Mouse (Mus musculus) neural tube, embryonic 10.5 days (tissue): Measurements from ENCODE around the gene Sf3a1.
"Not testable (repeated sequence)": the region's sequence is repeated elsewhere in the genome, so short reads cannot be mapped to it uniquely, and the experiment has no call there.

ENCODE experiments used
- DNase-seq: peaks from one replicate; pipeline ENCODE4 v3.0.0-alpha.2; 2017; ENCODE audit warnings: low spot score; ENCODE audit errors: extremely low spot score

The Sf3a1 gene

DNA sequence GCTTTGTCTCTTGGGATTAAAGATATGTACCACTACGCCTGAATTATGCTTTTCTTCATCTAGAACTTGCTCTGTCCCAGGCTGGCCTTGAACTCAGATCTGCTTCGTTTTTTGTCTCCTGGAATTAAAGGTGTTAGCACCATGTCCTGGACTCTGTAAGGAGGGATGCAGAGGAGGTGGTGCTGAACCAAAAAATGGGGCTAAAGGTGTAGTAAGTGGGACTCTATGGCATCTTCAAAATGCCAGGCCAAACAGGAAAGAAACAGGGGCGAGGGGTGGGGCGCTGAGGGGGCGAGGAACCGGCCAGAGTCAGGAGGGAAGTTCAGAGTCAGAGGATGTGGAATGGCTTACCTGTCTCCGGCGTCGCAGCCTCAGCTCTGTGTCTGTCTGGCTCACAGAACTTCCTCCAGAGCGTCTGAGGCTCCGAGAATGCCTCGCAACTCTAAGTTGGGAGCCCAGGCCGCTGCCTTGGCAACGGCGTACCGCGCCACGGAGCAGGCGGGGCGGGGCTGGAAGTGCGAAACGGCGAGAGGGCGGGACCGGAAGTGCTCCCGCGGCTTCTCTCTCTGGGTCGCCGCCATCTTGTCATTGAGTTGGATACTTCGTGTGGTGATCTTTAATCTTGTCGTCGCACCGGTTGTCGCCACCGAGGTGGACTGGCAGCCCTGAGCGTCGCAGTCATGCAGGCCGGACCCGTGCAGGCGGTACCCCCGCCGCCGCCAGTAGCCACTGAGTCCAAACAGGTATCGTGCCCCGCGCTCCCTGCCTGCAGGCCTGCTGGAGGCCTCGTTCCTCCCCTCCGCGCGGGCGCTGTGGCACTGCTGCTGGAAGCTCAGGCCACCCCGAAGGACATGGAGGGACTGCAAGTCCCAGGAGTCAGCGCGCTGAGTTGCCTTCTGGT is at the start of gene Sf3a1, which contains the start of gene Ccdc157:
Sf3a1 (plus strand) TSS at position 543 of the 901 bp plus-strand sequence.
Ccdc157 (minus strand) TSS at position 486 of the 901 bp plus-strand sequence.
- peak; percentile 94 for DNase-seq

DNA sequence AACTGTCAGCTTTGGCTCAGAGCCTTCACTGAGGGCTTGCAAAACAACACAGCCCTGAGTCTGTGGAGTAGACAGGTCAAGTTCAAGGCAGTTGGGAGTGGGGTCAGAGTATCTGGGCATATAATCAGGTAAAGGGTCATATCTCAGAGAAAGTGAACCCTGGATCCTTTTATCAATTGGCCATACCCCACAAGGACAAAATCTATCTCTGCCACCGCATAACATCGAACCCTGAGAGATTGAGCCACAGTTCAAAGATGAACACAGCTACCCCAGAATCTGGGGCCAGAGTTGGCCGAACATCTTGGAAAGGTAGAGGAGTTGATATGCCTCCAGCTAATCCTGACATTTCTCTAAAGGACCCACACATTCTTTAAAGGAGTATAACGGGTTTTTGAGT is 48.1 kb upstream of the Sf3a1 start:
- no peak for DNase-seq

- no peak for DNase-seq
These were observed 47.3 kb upstream of the Sf3a1 start for GRCm38 (mm10) chr11:4112861-4113260.

DNA sequence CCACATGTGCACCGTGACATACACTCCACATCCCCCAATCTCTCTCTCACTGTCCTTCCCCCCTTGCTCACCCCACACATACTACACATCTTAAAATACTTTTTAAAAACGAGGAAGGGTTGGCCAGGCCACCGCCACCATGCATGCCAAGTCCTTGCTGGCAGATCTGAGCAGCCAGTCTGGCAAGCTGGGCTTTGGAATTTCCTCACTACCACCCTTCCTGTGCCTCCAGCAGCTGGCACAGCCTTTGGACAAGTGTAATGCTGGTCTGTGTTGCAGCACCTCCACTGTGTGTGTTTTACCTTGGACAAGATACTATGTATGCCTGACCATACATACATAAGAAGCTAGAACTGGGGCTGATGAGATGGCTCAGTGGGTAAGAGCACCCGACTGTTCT is 46.7 kb upstream of the Sf3a1 start:
- no peak for DNase-seq

DNA sequence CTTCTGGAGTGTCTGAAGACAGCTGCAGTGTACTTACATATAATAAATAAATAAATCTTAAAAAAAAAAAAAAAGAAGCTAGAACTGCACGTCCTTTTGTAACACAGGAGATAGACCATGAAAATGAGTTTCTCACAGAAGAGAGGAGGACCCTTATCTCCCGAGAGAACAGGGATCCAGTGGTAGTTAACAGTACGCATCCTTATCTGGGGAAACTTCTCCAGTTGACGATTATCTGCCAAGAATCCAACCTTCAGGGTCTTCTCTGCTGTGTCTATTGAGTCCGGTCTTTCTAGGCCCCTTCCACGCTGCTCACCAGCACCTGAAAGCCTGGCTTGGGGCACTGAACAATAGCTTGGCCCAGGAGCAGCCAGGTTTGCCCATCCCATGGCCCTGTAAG is 46.2 kb upstream of the Sf3a1 start:
- DNase-seq: no peak

DNA sequence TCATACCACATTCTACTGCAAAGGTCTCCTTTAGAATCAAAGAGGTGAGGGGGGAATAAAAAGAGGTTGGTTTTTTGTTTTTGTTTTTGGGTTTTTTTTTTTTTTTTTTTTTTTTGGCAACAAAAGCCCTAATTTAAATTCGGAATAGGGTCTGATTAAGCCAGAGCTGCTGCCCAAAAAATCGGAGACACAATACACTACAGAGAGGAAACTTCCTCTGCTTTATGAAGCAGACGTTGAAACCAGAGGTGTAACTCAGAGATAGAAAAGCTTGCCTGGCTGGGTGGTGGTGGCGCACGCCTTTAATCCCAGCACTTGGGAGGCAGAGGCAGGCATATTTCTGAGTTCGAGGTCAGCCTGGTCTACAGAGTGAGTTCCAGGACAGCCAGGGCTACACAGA is 45.6 kb upstream of the Sf3a1 start:
- not testable (repeated sequence) for DNase-seq

DNA sequence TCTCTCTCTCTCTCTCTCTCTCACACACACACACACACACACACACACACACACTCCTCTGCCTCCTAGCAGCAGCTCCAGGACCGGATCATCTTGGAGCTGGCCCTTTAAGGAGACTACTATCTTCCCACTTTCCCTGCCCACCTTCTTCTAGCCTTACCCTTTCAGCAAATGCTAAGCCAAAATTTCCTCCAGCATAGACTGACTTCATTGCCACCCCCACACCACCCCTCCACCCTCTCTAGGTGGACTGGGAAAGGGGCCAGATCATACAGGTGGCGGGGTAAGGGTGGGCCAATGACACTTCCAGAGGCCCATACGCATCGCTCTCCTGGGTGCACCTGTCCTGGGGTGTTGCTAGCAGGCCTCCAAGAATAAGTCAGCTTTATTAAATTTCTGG is 44.7 kb upstream of the Sf3a1 start:
- DNase-seq: no peak

DNA sequence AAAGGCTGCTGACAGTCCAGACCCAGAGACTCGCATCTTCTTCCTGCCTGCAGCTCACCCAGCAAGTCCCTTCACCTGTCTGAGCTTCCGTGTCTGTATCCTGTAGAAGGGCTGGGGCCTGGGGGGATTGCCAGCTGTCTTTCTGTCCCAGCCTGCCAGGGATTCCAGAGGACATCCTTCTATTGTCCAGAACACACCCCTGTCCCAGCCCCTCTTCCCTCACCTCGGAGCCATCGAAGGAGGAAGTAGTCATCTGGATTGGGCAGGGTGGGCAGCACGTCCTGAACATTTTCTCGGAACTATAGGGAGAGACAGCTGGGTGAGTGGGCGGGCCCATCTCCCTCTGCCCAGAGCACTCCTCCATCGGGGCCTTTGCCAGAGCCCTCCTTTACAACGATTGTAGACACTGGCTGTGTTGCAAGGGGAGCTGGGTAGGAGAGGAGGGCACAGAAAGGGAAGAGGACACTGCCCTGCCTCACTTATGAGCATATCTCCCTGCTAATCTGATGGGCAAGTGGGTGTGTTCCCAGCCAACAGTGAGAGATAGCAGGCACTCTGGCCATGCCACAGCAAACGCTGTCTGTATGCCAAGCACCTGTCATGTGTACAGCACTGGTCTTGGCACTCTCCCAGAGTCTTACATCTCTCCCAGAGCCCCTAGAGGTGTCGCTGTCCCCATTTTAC is 43.5 kb upstream of the Sf3a1 start:
- DNase-seq: no peak

- no peak for DNase-seq
These were observed 42.6 kb upstream of the Sf3a1 start for GRCm38 (mm10) chr11:4117372-4118071.

- peak; percentile 68 for DNase-seq
These were observed 41.8 kb upstream of the Sf3a1 start for GRCm38 (mm10) chr11:4118081-4118921.

- DNase-seq: no peak
These were observed 40.5 kb upstream of the Sf3a1 start for GRCm38 (mm10) chr11:4119635-4120034.

- DNase-seq: no peak
These were observed 38.5 kb upstream of the Sf3a1 start for GRCm38 (mm10) chr11:4121691-4122090.

DNA sequence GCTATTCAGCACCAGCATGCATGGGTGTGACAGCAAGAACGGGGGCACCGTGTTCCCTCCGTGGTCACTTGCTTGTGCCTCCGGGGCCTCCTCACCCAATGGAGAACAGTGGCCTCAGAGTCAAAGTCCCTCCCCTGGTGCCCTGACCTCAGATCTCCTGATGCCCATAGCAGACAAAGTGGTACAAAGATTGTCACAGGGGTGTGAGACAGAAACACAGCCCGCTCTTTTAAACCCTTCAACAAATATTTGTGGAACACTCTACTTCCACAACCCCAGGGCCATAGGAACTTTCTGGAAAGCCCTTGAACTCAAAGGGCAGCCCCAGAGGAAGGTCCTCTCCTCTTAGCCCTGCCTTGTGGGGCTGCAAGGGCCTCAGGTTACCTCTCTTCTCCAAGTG is 37.9 kb upstream of the Sf3a1 start:
- no peak for DNase-seq

- no peak for DNase-seq
These were observed 37.2 kb upstream of the Sf3a1 start, which contains the start of gene Sec14l2 for GRCm38 (mm10) chr11:4122742-4123579. Gene Sec14l2 (minus strand): TSS chr11:4123415.

GRCm38 (mm10) chr11:4123922-4124321 is 36.2 kb upstream of the Sf3a1 start:
- no peak for DNase-seq

DNA sequence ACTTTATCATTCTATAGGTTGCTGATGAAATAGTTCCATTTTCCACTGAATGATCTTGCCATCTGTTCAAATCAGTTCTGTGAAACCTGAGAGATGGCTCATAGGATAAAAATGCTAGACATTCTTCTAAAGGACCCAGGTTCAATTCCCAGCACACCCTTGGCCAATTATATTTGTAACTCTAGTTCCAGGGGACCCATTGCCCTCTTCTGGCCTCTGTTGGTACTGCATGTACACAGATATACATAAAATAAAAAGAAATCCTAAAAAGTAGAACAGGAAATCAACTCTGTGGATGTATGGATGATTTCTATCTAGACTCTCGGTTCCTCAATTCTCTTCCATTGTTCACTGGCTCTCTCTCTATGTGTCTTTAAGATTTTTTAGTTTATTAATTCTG is 33.1 kb upstream of the Sf3a1 start:
- no peak for DNase-seq

DNA sequence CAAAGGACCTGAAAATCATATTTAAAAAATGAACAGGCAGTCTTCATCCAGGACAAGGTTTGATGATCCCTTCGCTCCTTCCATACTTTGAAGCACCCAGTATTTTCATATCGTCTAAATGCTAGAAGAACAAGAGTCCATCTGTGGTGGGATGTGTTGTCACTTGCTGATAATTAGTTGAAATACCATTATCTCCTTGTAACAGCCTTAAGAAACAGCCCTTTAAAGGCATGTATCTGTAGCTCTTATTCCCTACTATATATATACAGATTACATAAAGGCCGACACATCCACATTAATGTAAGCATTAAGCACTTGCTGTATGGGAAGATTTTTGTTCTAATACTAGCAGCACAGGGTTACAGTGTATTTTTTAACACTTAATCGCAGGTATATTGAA is 31.7 kb upstream of the Sf3a1 start:
- not testable (repeated sequence) for DNase-seq

GRCm38 (mm10) chr11:4133450-4133849 is 26.7 kb upstream of the Sf3a1 start:
- DNase-seq: no peak

- no peak for DNase-seq
These were observed 25.8 kb upstream of the Sf3a1 start for GRCm38 (mm10) chr11:4134400-4134799.
